Mouse (Mus musculus) thymus, adult 2 months (tissue): Measurements from ENCODE around the gene Hkdc1. TPM values are rescaled to one million over a fixed set of nuclear protein-coding genes. Genes with fewer than 3 reads are reported as not detected.

ENCODE experiments used
- DNase-seq: peaks from one replicate; pipeline ENCODE4 v3.0.0; 2021
- H3K27ac ChIP-seq: fragments of 200-500 bp; 2 replicates; pipeline ENCODE4 v1.5.1; 2012; ENCODE audit warnings: low read length, control low read depth; ENCODE audit not compliant: control insufficient read depth, insufficient read depth
- H3K27me3 ChIP-seq: fragments of 200-500 bp; 2 replicates; pipeline ENCODE4 v1.6.1; 2012; ENCODE audit warnings: mild to moderate bottlenecking, low read length, moderate library complexity, mixed read lengths; ENCODE audit not compliant: control insufficient read depth, insufficient read depth
- H3K36me3 ChIP-seq: fragments of 200-500 bp; 2 replicates; pipeline ENCODE4 v1.6.1; 2012; ENCODE audit warnings: mild to moderate bottlenecking, low read length, moderate library complexity; ENCODE audit not compliant: control insufficient read depth, insufficient read depth
- H3K4me1 ChIP-seq: fragments of 200-500 bp; replicated peaks from 2 replicates; pipeline ENCODE4 v1.6.1; 2012; ENCODE audit warnings: low read length; ENCODE audit not compliant: control insufficient read depth, insufficient read depth
- H3K4me3 ChIP-seq: fragments of 200-500 bp; 2 replicates; pipeline ENCODE4 v1.5.1; 2012; ENCODE audit warnings: mild to moderate bottlenecking, low read length, control low read depth, moderate library complexity; ENCODE audit not compliant: control insufficient read depth, insufficient read depth
- CTCF ChIP-seq: fragments of 200-500 bp; IDR thresholded peaks from 2 replicates; pipeline ENCODE4 v1.5.1; 2012; ENCODE audit warnings: mild to moderate bottlenecking, control low read depth, low read length, moderate library complexity, borderline replicate concordance; ENCODE audit not compliant: control insufficient read depth, poor library complexity, insufficient read depth; ENCODE audit errors: extremely low read depth
- POLR2A ChIP-seq: fragments of 200-500 bp; IDR thresholded peaks from 2 replicates; pipeline ENCODE4 v1.6.1; 2012; ENCODE audit warnings: mild to moderate bottlenecking, low read length, control low read depth, moderate library complexity; ENCODE audit not compliant: control insufficient read depth, poor library complexity, insufficient read depth; ENCODE audit errors: extremely low read depth
- WGBS: fragments of 180-500 bp; shearing (Covaris S2); methylation state at CpG from one replicate; pipeline ENCODE4 v1.1.7; 2018; 5-methylcytosine and 5-hydroxymethylcytosine counted together
- polyA plus RNA-seq: library from polyadenylated mRNA; depleted of rRNA; stranded (reverse); fragments of >200 nt; gene quantifications from 2 replicates; pipeline ENCODE4 v1.2.3, GENCODE M21; 2012

The Hkdc1 gene
- polyA plus RNA-seq, 1 experiment = 0.15 TPM

DNA sequence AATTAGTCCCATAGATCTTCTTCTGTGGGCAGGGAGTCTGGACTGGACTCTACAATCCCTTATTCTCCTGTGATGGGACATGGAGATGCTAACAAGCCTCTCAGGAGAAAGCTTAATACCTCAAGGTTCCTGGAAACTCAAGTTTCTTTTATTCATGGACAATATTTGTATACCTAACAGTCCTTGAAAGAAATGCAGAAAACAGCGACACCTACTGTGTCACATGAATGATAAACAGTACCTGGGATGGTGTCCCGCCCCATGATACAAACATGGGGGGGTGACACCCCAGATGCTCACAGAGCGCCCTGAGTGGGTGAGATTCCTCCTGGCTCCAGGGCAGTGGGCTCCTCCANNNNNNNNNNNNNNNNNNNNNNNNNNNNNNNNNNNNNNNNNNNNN, 39.3 kb downstream of the Hkdc1 start:
- Histone ChIP-seq H3K4me1 (no peaks in the 10 kb centered on the region), H3K27ac (no peak overlapping the region), H3K36me3 (no peaks in the 10 kb centered on the region), H3K27me3 (no peaks in the 10 kb centered on the region), H3K4me3 (no peak overlapping the region)
- WGBS = 88% methylated on average over 3 of the region's 3 CpGs
- TF ChIP-seq CTCF = no peak
- TF ChIP-seq POLR2A = no peak
- no peak for DNase-seq

DNA sequence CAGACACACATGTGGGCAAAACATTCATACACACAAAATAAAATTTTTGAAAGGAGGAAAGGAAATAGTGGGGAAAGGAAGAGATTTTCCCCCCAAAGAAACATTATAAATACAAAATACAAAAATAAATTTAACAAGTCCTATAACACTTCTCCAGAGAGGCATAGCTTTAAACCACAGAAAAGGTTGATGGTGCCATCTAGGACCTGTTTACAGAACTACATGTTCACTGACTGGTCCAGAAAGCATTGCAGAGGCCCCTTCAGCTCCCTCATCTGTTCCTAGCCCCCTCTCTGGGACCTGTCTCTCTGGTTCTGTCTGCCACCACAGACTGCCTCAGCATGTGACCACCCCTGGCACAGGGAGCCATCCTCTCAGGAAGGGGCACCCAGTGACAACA, 41.4 kb downstream of the Hkdc1 start:
- H3K4me3 ChIP-seq = no peak overlapping the region
- TF ChIP-seq CTCF (no peak), POLR2A (no peak)
- H3K4me1 ChIP-seq = no peaks in the 10 kb centered on the region
- DNase-seq = no peak
- H3K36me3 ChIP-seq = no peaks in the 10 kb centered on the region
- no peak overlapping the region for H3K27ac ChIP-seq
- no peaks in the 10 kb centered on the region for H3K27me3 ChIP-seq

DNA sequence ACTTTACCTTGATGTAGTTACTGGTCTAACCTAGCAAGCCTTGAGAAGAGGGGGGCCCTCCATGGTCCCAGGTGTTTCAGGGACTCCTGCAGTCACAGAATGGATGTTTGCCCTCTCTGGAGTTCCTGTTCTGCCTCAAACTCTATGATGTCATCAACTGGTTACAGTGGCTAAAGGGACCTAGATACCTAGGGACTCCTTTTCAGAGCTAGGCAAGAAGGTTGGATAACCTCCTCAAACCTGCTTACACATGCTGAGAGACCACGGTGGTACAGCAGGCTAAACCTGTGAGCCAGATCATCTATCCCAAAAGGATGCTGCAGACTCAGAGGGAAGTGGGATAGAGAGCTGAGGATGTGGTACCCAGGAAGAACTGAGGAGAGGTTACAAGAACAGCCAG, 42.5 kb downstream of the Hkdc1 start, which contains the start of gene Hk1:
Gene Hk1, minus strand, starts transcription at position 101 of the 400 bp plus-strand sequence.
- no peak for DNase-seq
- H3K4me3 ChIP-seq = no peak within 1 kb of the TSS
- 100% methylated on average over 1 of the region's 1 CpGs for WGBS
- H3K36me3 ChIP-seq = no peaks in the 10 kb centered on the region
- H3K27ac ChIP-seq = no peak within 1 kb of the TSS
- H3K27me3 ChIP-seq = no peaks in the 10 kb centered on the region
- TF ChIP-seq POLR2A = no peak
- H3K4me1 ChIP-seq = no peaks in the 10 kb centered on the region

DNA sequence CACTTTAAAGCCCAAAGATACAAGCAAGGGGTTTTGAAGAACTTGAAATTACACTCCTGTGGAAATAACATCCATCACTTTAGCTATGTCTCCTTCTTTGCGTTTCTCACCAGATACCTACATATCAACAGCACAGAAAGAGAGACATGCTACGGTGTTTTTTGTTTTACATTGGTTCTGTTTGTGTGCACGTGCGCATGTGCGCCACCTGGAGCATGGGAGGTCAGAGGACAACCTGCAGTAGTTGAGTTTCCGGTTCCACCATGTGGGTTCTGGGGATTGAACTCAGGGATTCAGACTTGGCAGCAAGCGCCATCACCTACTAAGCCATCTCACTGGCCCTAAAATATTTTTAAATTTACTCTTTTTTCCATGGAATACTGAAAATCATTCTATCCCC, 63.5 kb downstream of the Hkdc1 start:
- TF ChIP-seq CTCF (no peak), POLR2A (no peak)
- Histone ChIP-seq H3K4me3 (no peak overlapping the region), H3K27ac (no peak overlapping the region), H3K4me1 (no peaks in the 10 kb centered on the region), H3K36me3 (no peaks in the 10 kb centered on the region), H3K27me3 (no peaks in the 10 kb centered on the region)
- WGBS = 90% methylated on average over 7 of the region's 7 CpGs
- peak; percentile 27 for DNase-seq

DNA sequence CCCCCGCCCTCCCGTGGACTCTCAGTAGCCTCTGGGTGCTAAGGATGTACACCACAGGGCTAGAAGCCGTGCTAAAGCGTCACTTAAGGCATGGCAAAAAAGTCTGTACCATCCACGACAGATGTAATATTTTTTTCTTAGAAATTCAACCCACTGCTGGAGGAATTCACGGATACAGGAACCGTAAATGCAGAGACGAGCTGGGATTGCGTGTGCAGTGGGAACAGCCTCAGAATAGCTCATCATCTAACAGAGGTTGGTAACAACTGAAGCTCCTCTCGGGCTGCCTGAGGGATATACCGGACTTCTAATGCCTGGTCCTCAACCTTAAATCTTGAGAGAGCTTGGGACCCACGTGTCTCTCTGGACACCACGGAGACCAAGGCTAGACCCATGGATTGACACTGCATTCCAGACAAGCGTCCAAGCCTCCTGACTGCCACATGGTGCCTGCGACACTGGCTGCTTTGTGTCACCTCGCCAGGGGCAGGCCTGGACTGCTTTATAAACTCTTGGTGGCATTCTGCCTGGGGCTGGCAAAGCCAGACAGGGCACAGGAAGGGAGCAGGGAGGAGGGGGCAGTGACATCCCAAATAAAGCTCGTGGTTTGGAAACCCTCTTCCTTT, 66.1 kb downstream of the Hkdc1 start:
- DNase-seq = no peak
- Histone ChIP-seq H3K36me3 (no peaks in the 10 kb centered on the region), H3K4me1 (no peaks in the 10 kb centered on the region), H3K27me3 (no peaks in the 10 kb centered on the region), H3K27ac (no peak overlapping the region), H3K4me3 (no peak overlapping the region)
- 92% methylated on average over 17 of the region's 17 CpGs for WGBS
- TF ChIP-seq POLR2A (no peak), CTCF (no peak)

DNA sequence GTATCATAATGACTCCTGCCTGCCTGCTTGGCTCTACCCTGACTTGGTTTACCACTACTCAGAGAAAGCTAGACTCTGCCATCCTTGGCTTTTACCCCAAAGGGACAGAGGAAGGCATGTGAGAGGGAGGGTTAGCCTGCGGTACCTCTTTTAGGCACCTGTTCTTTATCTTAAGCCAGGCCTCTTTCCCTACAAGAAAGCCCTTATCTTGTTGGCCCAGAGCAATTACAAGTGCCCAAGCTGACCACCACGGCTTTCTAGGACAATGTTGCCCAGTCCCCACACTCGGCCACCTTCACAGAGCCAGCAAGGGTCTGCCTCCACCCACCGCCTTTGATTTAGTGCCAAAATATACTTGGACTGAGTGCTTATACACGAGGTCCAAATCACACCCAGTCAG, 77.1 kb downstream of the Hkdc1 start:
- no peaks in the 10 kb centered on the region for H3K27me3 ChIP-seq
- TF ChIP-seq CTCF = no peak
- TF ChIP-seq POLR2A = no peak
- H3K27ac ChIP-seq = no peak overlapping the region
- peaks cover 6% of the 10 kb centered on the region for H3K4me1 ChIP-seq
- no peaks in the 10 kb centered on the region for H3K36me3 ChIP-seq
- no peak for DNase-seq
- WGBS = 94% methylated on average over 5 of the region's 5 CpGs
- H3K4me3 ChIP-seq = no peak overlapping the region

DNA sequence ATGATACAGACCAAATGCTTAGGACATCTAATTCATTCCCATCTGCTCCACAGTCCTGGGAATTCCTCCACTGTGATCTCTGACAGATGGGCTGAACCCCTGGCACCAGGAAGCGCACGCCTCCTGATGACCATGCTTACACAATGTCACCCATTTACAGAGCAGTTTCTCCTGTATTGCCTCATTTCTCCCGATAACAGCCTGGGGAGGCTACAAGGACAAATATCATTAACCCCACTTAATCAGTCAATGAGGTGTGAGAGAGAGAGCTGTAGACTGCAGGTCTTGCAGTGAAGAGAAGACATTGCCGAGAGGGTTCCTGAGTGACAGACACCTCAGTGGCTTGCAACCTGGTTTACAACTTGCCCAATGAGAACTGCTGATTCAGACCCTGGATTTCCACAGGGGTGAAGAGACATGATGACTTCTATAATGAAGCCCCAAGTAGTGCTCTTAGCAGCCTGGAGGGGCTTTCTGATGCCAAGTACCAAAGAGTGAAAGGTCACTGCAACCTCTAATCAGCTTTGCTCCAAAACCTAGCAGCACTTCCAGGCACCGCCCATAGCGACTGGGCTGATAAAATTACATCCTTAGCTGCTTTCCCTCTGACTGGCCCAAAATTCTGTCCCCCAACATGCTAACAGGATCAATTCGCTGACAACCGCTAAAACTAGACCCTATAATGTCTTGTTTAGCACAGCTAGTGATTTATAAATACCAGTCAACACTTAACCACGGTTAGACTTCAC, 78.1 kb downstream of the Hkdc1 start:
- no peaks in the 10 kb centered on the region for H3K27me3 ChIP-seq
- H3K36me3 ChIP-seq = no peaks in the 10 kb centered on the region
- TF ChIP-seq CTCF (no peak), POLR2A (no peak)
- WGBS = 93% methylated on average over 9 of the region's 9 CpGs
- no peak for DNase-seq
- H3K4me3 ChIP-seq = no peak overlapping the region
- no peak overlapping the region for H3K27ac ChIP-seq
- H3K4me1 ChIP-seq = peaks cover 6% of the 10 kb centered on the region
